Mouse (Mus musculus) lung, postnatal 0 days (tissue): ENCODE results near the gene Dach1.

ENCODE experiments used
- CTCF ChIP-seq: IDR thresholded peaks from 2 replicates; pipeline ENCODE4 v1.5.1; 2016; ENCODE audit warnings: antibody characterized with exemption, mild to moderate bottlenecking
- EP300 ChIP-seq: IDR thresholded peaks from 2 replicates; pipeline ENCODE4 v1.6.1; 2016; ENCODE audit warnings: antibody characterized with exemption, mild to moderate bottlenecking, control low read depth

DNA sequence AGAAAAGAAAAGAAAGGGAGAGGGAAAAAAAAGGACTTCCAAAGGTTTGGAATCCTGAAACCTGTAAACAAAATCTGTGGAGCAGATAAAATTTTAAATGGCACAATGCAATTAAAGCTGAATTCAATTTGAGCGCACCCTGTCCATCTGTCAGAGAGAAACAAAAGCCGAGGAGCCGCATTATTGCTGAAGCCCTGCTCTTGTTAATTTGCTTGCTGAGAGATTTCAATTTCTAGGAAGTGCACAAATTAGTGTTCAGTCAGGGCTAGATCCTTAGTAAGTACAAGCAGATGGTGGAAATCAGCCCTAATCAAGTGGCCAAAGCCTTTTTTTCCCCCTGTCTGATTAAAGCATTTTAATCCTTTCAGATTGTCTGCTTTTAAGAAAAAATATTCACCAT lies 60.8 kb downstream of the Dach1 start:
- TF ChIP-seq CTCF (no peak), EP300 (no peak)
